Mouse (Mus musculus) frontal cortex, adult 2 months (tissue): ENCODE measurements around the gene Car14. TPM values are rescaled to one million over a fixed set of nuclear protein-coding genes. Genes with fewer than 3 reads are reported as not detected.
"Not testable (repeated sequence)": the region's sequence is repeated elsewhere in the genome, so short reads cannot be mapped to it uniquely, and the experiment has no call there.

ENCODE experiments used
- DNase-seq, 2 experiments: peaks; one replicate each; pipeline ENCODE4 v3.0.0; 2022; ENCODE audit warnings: low spot score in 1 of 2; ENCODE audit errors: extremely low spot score in 1 of 2
- polyA plus RNA-seq: library from polyadenylated mRNA; depleted of rRNA; stranded (reverse); fragments of >200 nt; gene quantifications from 2 replicates; pipeline ENCODE4 v1.2.3, GENCODE M21; 2012

Car14 gene
- polyA plus RNA-seq, 1 experiment, result 14.6 TPM

- no peak for DNase-seq
These were observed 23.8 kb upstream of the Car14 start for GRCm38 (mm10) chr3:95928261-95928657.

GRCm38 (mm10) chr3:95925087-95925486, 20.6 kb upstream of the Car14 start:
- DNase-seq, result no peak

GRCm38 (mm10) chr3:95924185-95924584, 19.7 kb upstream of the Car14 start:
- no peak for DNase-seq

- not testable (repeated sequence) for DNase-seq
These were observed 18.9 kb upstream of the Car14 start for GRCm38 (mm10) chr3:95923429-95923828.

GRCm38 (mm10) chr3:95920532-95920931, 16.0 kb upstream of the Car14 start:
- not testable (repeated sequence) for DNase-seq

GRCm38 (mm10) chr3:95916760-95917159, 12.3 kb upstream of the Car14 start:
- no peak for DNase-seq

GRCm38 (mm10) chr3:95914706-95915105, 10.2 kb upstream of the Car14 start:
- DNase-seq, result no peak

GRCm38 (mm10) chr3:95907613-95908012, 3.1 kb upstream of the Car14 start:
- no peak for DNase-seq

- no peak for DNase-seq
These were observed 2.4 kb upstream of the Car14 start for GRCm38 (mm10) chr3:95906860-95907259.

- peak in 1 of 2 experiments; percentile 59 for DNase-seq
These were observed 1.5 kb upstream of the Car14 start for GRCm38 (mm10) chr3:95905940-95906492.

- DNase-seq, result peak in 1 of 2 experiments; percentile 53
These were observed 852 bp upstream of the Car14 start for GRCm38 (mm10) chr3:95905146-95905939.

GRCm38 (mm10) chr3:95903753-95904502, 563 bp downstream of the Car14 start:
- no peak for DNase-seq

- no peak for DNase-seq
These were observed 1.8 kb downstream of the Car14 start for GRCm38 (mm10) chr3:95902643-95903042.

- DNase-seq, result no peak
These were observed 2.2 kb downstream of the Car14 start for GRCm38 (mm10) chr3:95902373-95902625.

GRCm38 (mm10) chr3:95901616-95902372, 2.7 kb downstream of the Car14 start:
- no peak for DNase-seq

- no peak for DNase-seq
These were observed 4.5 kb downstream of the Car14 start for GRCm38 (mm10) chr3:95899800-95900524.

GRCm38 (mm10) chr3:95895501-95895900, 9.0 kb downstream of the Car14 start:
- DNase-seq, result not testable (repeated sequence)

GRCm38 (mm10) chr3:95894317-95895160, 10.0 kb downstream of the Car14 start:
- DNase-seq, result peak in 1 of 2 experiments; percentile 50

GRCm38 (mm10) chr3:95893606-95894316, 10.7 kb downstream of the Car14 start, which contains the start of gene Aph1a:
Gene Aph1a (plus strand): TSS chr3:95893969.
- DNase-seq, result peak; percentile 97
